Mouse (Mus musculus): ENCODE measurements around the gene Dcaf6.

GRCm38 (mm10) chr1:165327831-165328230 is 132.4 kb downstream of the Dcaf6 start:
- TF ChIP-seq CTCF (IDR thresholded peaks at IDR 0.05; ENCODE audit: low read depth, low read length) (no peak), POLR2A (IDR thresholded peaks at IDR 0.05; ENCODE audit: extremely low read depth, insufficient read depth, low read length) (no peak)
